Mouse (Mus musculus): ENCODE results near the gene Arhgef6.

GRCm38 (mm10) chrX:57253329-57254055 is 85.0 kb downstream of the Arhgef6 start:
- TF ChIP-seq POLR2A (IDR thresholded peaks at IDR 0.05; ENCODE audit: low read depth, low read length) = no peak
- no peak for TF ChIP-seq CTCF (IDR thresholded peaks at IDR 0.05; ENCODE audit: extremely low read depth, insufficient read length, insufficient replicate concordance, low read depth, low read length)
